Mouse (Mus musculus): ENCODE data around the gene Vrk3. TPM values are rescaled to one million over a fixed set of nuclear protein-coding genes. Genes with fewer than 3 reads are reported as not detected.
A peak's percentile ranks its signal among the peaks of the same experiment; 100 is the strongest.

Vrk3 gene
- total RNA-seq, 2 experiments from 2014 or later: 40.4 to 42.1 TPM

GRCm38 (mm10) chr7:44817441-44817840 is 69.2 kb downstream of the Vrk3 start:
- peak; percentile 4 to 12 for DNase-seq (ENCODE audit: low spot score in 2 of 2)

- peak in 1 of 2 experiments; percentile 19 for DNase-seq (ENCODE audit: low spot score in 2 of 2)
Measured at GRCm38 (mm10) chr7:44818164-44818563, 70.0 kb downstream of the Vrk3 start.

- peak; percentile 49 to 63 for DNase-seq (ENCODE audit: low spot score in 2 of 2)
Measured at GRCm38 (mm10) chr7:44818751-44819235, 70.6 kb downstream of the Vrk3 start.

- peak in 1 of 2 experiments; percentile 12 for DNase-seq (ENCODE audit: low spot score in 2 of 2)
Measured at GRCm38 (mm10) chr7:44819391-44819790, 71.2 kb downstream of the Vrk3 start.

- peak; percentile 25 to 28 for DNase-seq (ENCODE audit: low spot score in 2 of 2)
Measured at GRCm38 (mm10) chr7:44819863-44820262, 71.7 kb downstream of the Vrk3 start.

- DNase-seq (ENCODE audit: low spot score in 2 of 2): peak in 1 of 2 experiments; percentile 10
Measured at GRCm38 (mm10) chr7:44820525-44820924, 72.3 kb downstream of the Vrk3 start.

- peak; percentile 1 to 14 for DNase-seq (ENCODE audit: low spot score in 2 of 2)
Measured at GRCm38 (mm10) chr7:44821666-44822448, 73.6 kb downstream of the Vrk3 start.

- DNase-seq (ENCODE audit: low spot score in 2 of 2): peak in 1 of 2 experiments; percentile 15
Measured at GRCm38 (mm10) chr7:44823409-44823808, 75.2 kb downstream of the Vrk3 start.

GRCm38 (mm10) chr7:44824872-44825271 is 76.7 kb downstream of the Vrk3 start:
- DNase-seq (ENCODE audit: low spot score in 2 of 2): peak; percentile 70 to 80

- no peak for DNase-seq (ENCODE audit: low spot score in 2 of 2)
Measured at GRCm38 (mm10) chr7:44826771-44827170, 78.6 kb downstream of the Vrk3 start.

Other genes with a start within 250 kb of the Vrk3 start
- gene Mybpc2, start 223.8 kb upstream of the Vrk3 start, total RNA-seq (2021): under 1 TPM in 1 of 2 experiments, not detected in 1; 0.93 TPM
- gene Spib, start 216.3 kb upstream of the Vrk3 start, total RNA-seq (2021): under 1 TPM; 0.19 to 0.43 TPM
- gene Pold1, start 199.6 kb upstream of the Vrk3 start, total RNA-seq (2021): 1 to 10 TPM; 8.3 to 9.4 TPM
- 100 to 1,000 TPM; 108 to 128 TPM for gene Nr1h2, start 194.5 kb upstream of the Vrk3 start, total RNA-seq (2021)
- gene Napsa, start 176.0 kb upstream of the Vrk3 start, total RNA-seq (2021): 1 to 10 TPM; 1.3 to 1.6 TPM
- 1 to 10 TPM; 4.0 to 5.6 TPM for gene Kcnc3, start 157.7 kb upstream of the Vrk3 start, total RNA-seq (2021)
- 1 to 10 TPM; 5.5 to 6.6 TPM for gene Myh14, start 77.6 kb upstream of the Vrk3 start, total RNA-seq (2021)
- gene Izumo2, start 39.7 kb upstream of the Vrk3 start, total RNA-seq (2021): not detected
- under 1 TPM; 0.30 to 0.51 TPM for gene Zfp473, start 2.6 kb downstream of the Vrk3 start, total RNA-seq (2021)
- 10 to 100 TPM; 48.5 to 52.7 TPM for gene Nup62, start 67.7 kb downstream of the Vrk3 start, total RNA-seq (2021)
- gene Il4i1, start 68.0 kb downstream of the Vrk3 start, total RNA-seq (2021): 1 to 10 TPM; 1.6 to 2.6 TPM
- gene Atf5, start 68.2 kb downstream of the Vrk3 start, total RNA-seq (2021): 100 to 1,000 TPM; 136 to 217 TPM
- 100 to 1,000 TPM in 1 of 2 experiments, 10 to 100 TPM in 1; 86.3 to 128 TPM for gene Akt1s1, start 100.6 kb downstream of the Vrk3 start, total RNA-seq (2021)
- gene Tbc1d17, start 100.7 kb downstream of the Vrk3 start, total RNA-seq (2021): 10 to 100 TPM; 48.1 to 60.2 TPM
- 10 to 100 TPM; 33.8 to 40.8 TPM for gene Pnkp, start 108.7 kb downstream of the Vrk3 start, total RNA-seq (2021)
- 100 to 1,000 TPM; 232 to 253 TPM for gene Ptov1, start 121.4 kb downstream of the Vrk3 start, total RNA-seq (2021)
- 10 to 100 TPM; 75.2 to 90.9 TPM for gene Med25, start 144.3 kb downstream of the Vrk3 start, total RNA-seq (2021)
- 10 to 100 TPM; 24.1 to 28.3 TPM for gene Fuz, start 147.7 kb downstream of the Vrk3 start, total RNA-seq (2021)
- 10 to 100 TPM; 81.7 to 97.4 TPM for gene Ap2a1, start 181.1 kb downstream of the Vrk3 start, total RNA-seq (2021)
- not detected for gene Tsks, start 194.8 kb downstream of the Vrk3 start, total RNA-seq (2021)
- gene Cpt1c, start 226.4 kb downstream of the Vrk3 start, total RNA-seq (2021): 10 to 100 TPM in 1 of 2 experiments, 1 to 10 TPM in 1; 9.3 to 12.8 TPM
- 100 to 1,000 TPM; 203 to 216 TPM for gene Prmt1, start 238.2 kb downstream of the Vrk3 start, total RNA-seq (2021)
- gene Irf3, start 249.2 kb downstream of the Vrk3 start, total RNA-seq (2021): 100 to 1,000 TPM; 128 to 131 TPM

Data from adrenal gland, adult 18-20 months (tissue).